27 mouse cellular contexts compared by ENCODE assay signal in the genomic region with DNA sequence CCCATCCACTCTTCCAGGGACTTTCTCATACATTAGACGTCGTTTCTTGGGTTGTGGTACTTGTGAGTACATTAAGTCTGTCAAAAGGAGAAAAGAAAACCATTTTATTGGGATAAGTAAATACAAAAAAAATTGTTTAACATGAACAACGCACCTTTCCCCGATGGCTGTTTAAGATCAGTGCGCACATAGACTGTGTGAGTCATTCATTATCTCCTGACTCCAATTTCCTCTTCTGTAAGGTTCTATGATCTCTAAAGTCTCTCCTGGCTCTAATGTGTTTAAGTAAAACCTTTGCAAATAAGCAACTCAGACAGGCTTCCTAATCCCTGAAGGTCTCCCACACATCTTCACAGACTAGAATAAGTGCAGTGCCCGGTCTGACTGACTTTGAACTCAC. TPM values are rescaled to one million over a fixed set of nuclear protein-coding genes. Genes with fewer than 3 reads are reported as not detected.
DNase-seq lines count a peak whose midpoint lies in the region; TF ChIP-seq lines count a peak whose summit lies in the region.
"Had no signal": no experiment of that assay in that cellular context is flagged by ENCODE, and none has a peak within 500 bp of the region (broad histone marks: within the 10 kb centered on the region; RNA-seq: fewer than 3 reads in every experiment).

No protein-coding gene starts in this region.

- no peaks in the 10 kb centered on the region for H3K27me3 ChIP-seq in MEL (ENCODE audit: control insufficient read depth in 1 of 2, insufficient read depth in 2 of 2, low read length in 2 of 2)
- H3K27me3 ChIP-seq: CH12.LX, Patski had no signal

- DNase-seq in heart, adult 11 months = peak; percentile 63
- no peak for DNase-seq in heart, adult 9 months (ENCODE audit: low spot score in 2 of 2)
- DNase-seq in 416B (ENCODE audit: low read depth) = peak; percentile 42
- DNase-seq in MEL (ENCODE audit: low read depth, low spot score) = peak; percentile 83
- DNase-seq in MEL-GATA-1-ER (ENCODE audit: extremely low read depth, low read depth) = peak; percentile 51
- no peak for DNase-seq in frontal cortex, postnatal 10 days (ENCODE audit: low spot score in 2 of 2)
- no peak for DNase-seq in embryo, embryonic 11 days
- no peak for DNase-seq in cerebellum, adult 11 months
- DNase-seq: adrenal gland, adult 2 months; adrenal gland, adult 8-10 months; adrenal gland, postnatal 10 days; adrenal gland, postnatal 14 days; adrenal gland, postnatal 25 days; adrenal gland, postnatal 36 days; cerebellum, adult 11-12 months; cerebellum, adult 18-20 months; cerebellum, adult 2 months; cerebellum, adult 8-10 months; cerebellum, adult 9-10 months had no signal

- H3K36me3 ChIP-seq in MEL (ENCODE audit: control insufficient read depth in 1 of 2, insufficient read depth in 2 of 2, low read length in 2 of 2) = peaks cover 0 to 32% of the 10 kb centered on the region in 2 experiments; a peak in 2 of 4 replicates

- H3K4me1 ChIP-seq in MEL (ENCODE audit: control insufficient read depth in 1 of 2, insufficient read depth in 2 of 2, low read length in 2 of 2) = peaks cover 9 to 19% of the 10 kb centered on the region in 2 experiments

- peak overlapping the region; percentile 85 for H3K27ac ChIP-seq in MEL (ENCODE audit: control insufficient read depth, low read depth, low read length)

- no peak for TF ChIP-seq POLR2A in MEL (IDR thresholded peaks at IDR 0.05; ENCODE audit: control insufficient read depth in 1 of 2, insufficient read depth in 1 of 2, low read depth in 1 of 2, low read length in 2 of 2, poor library complexity in 1 of 2)

- peak overlapping the region; percentile 44 for H3K9ac ChIP-seq in MEL (ENCODE audit: control insufficient read depth, low read depth, low read length, poor library complexity, severe bottlenecking)

- no peaks in the 10 kb centered on the region for H3K9me3 ChIP-seq in MEL (replicated peaks; ENCODE audit: insufficient read depth, low read length)
- H3K9me3 ChIP-seq: G1E had no signal

- no peak; the same call in 1 of the 2 replicates for TF ChIP-seq RAD21 in MEL (IDR thresholded peaks at IDR 0.05; ENCODE audit: low read depth, low read length)

- TF ChIP-seq EP300 in MEL (IDR thresholded peaks at IDR 0.05; ENCODE audit: low read depth in 1 of 2, low read length in 2 of 2) = peak; percentile 80 to 96

- no peak for TF ChIP-seq CTCF in MEL (IDR thresholded peaks at IDR 0.05 in 2 of 3, conservative IDR thresholded peaks at IDR 0.05 in 1 of 3; ENCODE audit: control insufficient read depth in 1 of 3, insufficient read depth in 1 of 3, low read depth in 2 of 3, low read length in 3 of 3, poor library complexity in 1 of 3, severe bottlenecking in 1 of 3)

- no peaks in the 10 kb centered on the region for H3K79me2 ChIP-seq in MEL (ENCODE audit: control insufficient read depth, insufficient read depth, low read length, poor library complexity)

- peak overlapping the region; percentile 21 to 53; a peak in 2 of 4 replicates for H3K4me3 ChIP-seq in MEL (ENCODE audit: control insufficient read depth in 1 of 2, insufficient read depth in 1 of 2, low read depth in 2 of 2, low read length in 2 of 2)

TF ChIP-seq in MEL, 35 proteins besides CTCF, POLR2A, EP300 and RAD21:
- TF ChIP-seq KAT2A (conservative IDR thresholded peaks at IDR 0.05; ENCODE audit: low read depth, low read length) = no peak
- no peak for TF ChIP-seq NRF1 (IDR thresholded peaks at IDR 0.05; ENCODE audit: insufficient read depth, low read depth, low read length, poor library complexity, severe bottlenecking)
- no peak; the same call in none of the 2 replicates for TF ChIP-seq SIN3A (IDR thresholded peaks at IDR 0.05; ENCODE audit: low read length)
- no peak for TF ChIP-seq ELF1 (IDR thresholded peaks at IDR 0.05; ENCODE audit: low read depth, low read length)
- no peak for TF ChIP-seq USF2 (IDR thresholded peaks at IDR 0.05; ENCODE audit: borderline replicate concordance in 1 of 2, insufficient read depth in 1 of 2, low read depth in 1 of 2, low read length in 2 of 2)
- TF ChIP-seq MAZ (IDR thresholded peaks at IDR 0.05; ENCODE audit: low read depth, low read length) = no peak
- TF ChIP-seq ZNF384 (IDR thresholded peaks at IDR 0.05; ENCODE audit: low read depth, low read length) = peak; percentile 70
- TF ChIP-seq ZC3H11A (IDR thresholded peaks at IDR 0.05; ENCODE audit: low read depth, low read length) = no peak
- TF ChIP-seq MYB (IDR thresholded peaks at IDR 0.05; ENCODE audit: low read depth, low read length) = no peak
- TF ChIP-seq E2F4 (IDR thresholded peaks at IDR 0.05; ENCODE audit: borderline replicate concordance, low read depth, low read length) = no peak
- TF ChIP-seq GABPA (IDR thresholded peaks at IDR 0.05; ENCODE audit: low read depth, low read length) = no peak
- TF ChIP-seq ZMIZ1 (IDR thresholded peaks at IDR 0.05; ENCODE audit: low read depth, low read length) = no peak
- peak; percentile 48; the same call in 1 of the 2 replicates for TF ChIP-seq TCF12 (IDR thresholded peaks at IDR 0.05; ENCODE audit: low read depth, low read length)
- TF ChIP-seq POLR2AphosphoS5 (IDR thresholded peaks at IDR 0.05; ENCODE audit: borderline replicate concordance, low read depth, low read length) = no peak
- TF ChIP-seq ETS1 (IDR thresholded peaks at IDR 0.05; ENCODE audit: low read depth, low read length) = peak; percentile 66
- no peak for TF ChIP-seq MEF2A (IDR thresholded peaks at IDR 0.05; ENCODE audit: extremely low read depth, insufficient replicate concordance, low read depth, low read length, poor library complexity, severe bottlenecking)
- 0 out of 2 replicates have a peak, but pooled peaks have one; percentile 8 for TF ChIP-seq BHLHE40 (IDR thresholded peaks at IDR 0.05; ENCODE audit: borderline replicate concordance, low read depth, low read length)
- no peak for TF ChIP-seq UBTF (IDR thresholded peaks at IDR 0.05; ENCODE audit: borderline replicate concordance, insufficient read depth, low read depth, low read length)
- TF ChIP-seq TAL1 (IDR thresholded peaks at IDR 0.05; ENCODE audit: low read length) = peak; percentile 47
- no peak for TF ChIP-seq HCFC1 (IDR thresholded peaks at IDR 0.05; ENCODE audit: low read depth, low read length)
- peak; percentile 86 for TF ChIP-seq GATA1 (IDR thresholded peaks at IDR 0.05; ENCODE audit: low read depth, low read length)
- no peak for TF ChIP-seq SMC3 (IDR thresholded peaks at IDR 0.05; ENCODE audit: low read depth, low read length)
- TF ChIP-seq CHD1 (IDR thresholded peaks at IDR 0.05; ENCODE audit: low read depth, low read length) = no peak
- no peak for TF ChIP-seq POLR2AphosphoS2 (IDR thresholded peaks at IDR 0.05; ENCODE audit: low read length)
- TF ChIP-seq MXI1 (IDR thresholded peaks at IDR 0.05; ENCODE audit: low read depth, low read length) = no peak
- TF ChIP-seq USF1 (IDR thresholded peaks at IDR 0.05; ENCODE audit: low read depth, low read length) = no peak
- peak; percentile 66 for TF ChIP-seq RCOR1 (IDR thresholded peaks at IDR 0.05; ENCODE audit: low read depth, low read length)
- no peak for TF ChIP-seq NELFE (IDR thresholded peaks at IDR 0.05; ENCODE audit: low read depth, low read length)
- TF ChIP-seq CHD2 (IDR thresholded peaks at IDR 0.05; ENCODE audit: low read length) = no peak
- peak; percentile 50; the same call in 1 of the 2 replicates for TF ChIP-seq MYC (IDR thresholded peaks at IDR 0.05; ENCODE audit: low read depth, low read length)
- TF ChIP-seq ZKSCAN1 (IDR thresholded peaks at IDR 0.05; ENCODE audit: low read depth, low read length) = no peak
- TF ChIP-seq MAX (IDR thresholded peaks at IDR 0.05; ENCODE audit: low read length) = no peak
- peak; percentile 93 for TF ChIP-seq JUND (IDR thresholded peaks at IDR 0.05; ENCODE audit: low read depth, low read length)
- no peak for TF ChIP-seq TBP (IDR thresholded peaks at IDR 0.05; ENCODE audit: low read depth, low read length)
- 0 out of 2 replicates have a peak, but pooled peaks have one; percentile 39 for TF ChIP-seq MAFK (IDR thresholded peaks at IDR 0.05; ENCODE audit: borderline replicate concordance, low read depth, low read length)
TF ChIP-seq in MEL: peak in this region for 10.

RNA-seq across cellular contexts. Expression of gene Gng10, which starts 9.0 kb away (rescaled TPM):
- 54.0 and 59.1 TPM in 2 replicates for total RNA-seq in MEL (2012; rRNA removed)
- polyA plus RNA-seq in MEL (2012; ENCODE audit: insufficient read depth in 1 of 2, insufficient read length in 2 of 2, low read depth in 1 of 2, low replicate concordance in 2 of 2, missing spikeins in 1 of 2) = 10 to 100 TPM in 1 of 2 experiments, not detected in 1; 51.2 TPM

RNA-seq across cellular contexts. Expression of gene Gm20503, which starts 40.9 kb away (rescaled TPM):
- total RNA-seq in MEL (2012; rRNA removed) = not detected in 2 replicates
- polyA plus RNA-seq in MEL (2012; ENCODE audit: insufficient read depth in 1 of 2, insufficient read length in 2 of 2, low read depth in 1 of 2, low replicate concordance in 2 of 2, missing spikeins in 1 of 2) = 1 to 10 TPM in 1 of 2 experiments, not detected in 1; 3.3 TPM
- total RNA-seq: ES-E14, G1E had no signal
- polyA plus RNA-seq: activated CD4-positive, CD25-positive, alpha-beta regulatory T cell, adult 4 months; adrenal gland, adult 2 months; brain, embryonic 14.5 days; C2C12; CD4-positive, CD25-positive, alpha-beta regulatory T cell, adult 4 months; cerebellum, adult 2 months; G1E had no signal

RNA-seq across cellular contexts. Expression of gene Dnajc25, which starts 49.0 kb away (rescaled TPM):
- 6.2 and 6.6 TPM in 2 replicates for total RNA-seq in MEL (2012; rRNA removed)
- polyA plus RNA-seq in MEL (2012; ENCODE audit: insufficient read depth in 1 of 2, insufficient read length in 2 of 2, low read depth in 1 of 2, low replicate concordance in 2 of 2, missing spikeins in 1 of 2) = 10 to 100 TPM in 1 of 2 experiments, not detected in 1; 11.8 TPM

RNA-seq across cellular contexts. Expression of gene Ptgr1, which starts 57.0 kb away (rescaled TPM):
- total RNA-seq in MEL (2012; rRNA removed) = 11.7 and 14.7 TPM in 2 replicates
- polyA plus RNA-seq in MEL (2012; ENCODE audit: insufficient read depth in 1 of 2, insufficient read length in 2 of 2, low read depth in 1 of 2, low replicate concordance in 2 of 2, missing spikeins in 1 of 2) = 10 to 100 TPM in 1 of 2 experiments, not detected in 1; 20.6 TPM

Comparison
In these comparisons a context has a peak if more than half of its experiments do, and no peak if none do; other contexts are left out.
1. DNase-seq: peak in heart, adult 11 months (single experiment), 416B (single experiment), MEL (single experiment) and MEL-GATA-1-ER (single experiment); none in heart, adult 9 months (0 of 2), frontal cortex, postnatal 10 days (0 of 2), embryo, embryonic 11 days (single experiment) and cerebellum, adult 11 months (single experiment).